Mouse (Mus musculus): Measurements from ENCODE around the gene Pga5. TPM values are rescaled to one million over a fixed set of nuclear protein-coding genes. Genes with fewer than 3 reads are reported as not detected.

Gene Pga5
- total and polyA plus RNA-seq, 3 experiments = 0.08 TPM; not detected in 2

- no peak overlapping the region for H3K4me3 ChIP-seq (replicated peaks in 1 of 3; ENCODE audit: low read depth in 2 of 3, low read length in 2 of 3, poor library complexity in 1 of 3)
- no peaks in the 10 kb centered on the region for H3K36me3 ChIP-seq (replicated peaks in 1 of 2; ENCODE audit: control insufficient read depth in 1 of 2, insufficient read depth in 1 of 2, low read length in 1 of 2)
- no peak overlapping the region for H3K9ac ChIP-seq (ENCODE audit: insufficient read depth, low read depth)
- no peaks in the 10 kb centered on the region for H3K27me3 ChIP-seq (replicated peaks)
- H3K4me2 ChIP-seq (ENCODE audit: insufficient read depth, low read depth, poor library complexity, severe bottlenecking) = no peak overlapping the region
- H3K27ac ChIP-seq (ENCODE audit: insufficient read depth, low read depth) = no peak overlapping the region
- in situ Hi-C loops (cut with MboI; ENCODE audit: low pct_ligation_motif_present, low pct_unique_long_range_greater_than_20kb, low sequenced_read_pairs) (no loop called here), dilution Hi-C loops (cut with MboI; ENCODE audit: extremely low pct_ligation_motif_present, extremely low pct_unique_long_range_greater_than_20kb, low sequenced_read_pairs) (no loop called here)
- DNase-seq (ENCODE audit: extremely low read depth) = peak; percentile 61
- no peaks in the 10 kb centered on the region for H3K9me3 ChIP-seq (replicated peaks; ENCODE audit: low read length)
- TF ChIP-seq NELFE (IDR thresholded peaks at IDR 0.05; ENCODE audit: low read depth, low read length) = no peak
- no peak for TF ChIP-seq ZMIZ1 (IDR thresholded peaks at IDR 0.05; ENCODE audit: low read depth, low read length)
- no peak for TF ChIP-seq UBTF (IDR thresholded peaks at IDR 0.05; ENCODE audit: low read depth, low read length)
- TF ChIP-seq ETS1 (conservative IDR thresholded peaks at IDR 0.05; ENCODE audit: low read depth, low read length) = no peak
- no peak for TF ChIP-seq RCOR1 (conservative IDR thresholded peaks at IDR 0.05; ENCODE audit: low read depth, low read length)
- TF ChIP-seq MXI1 (IDR thresholded peaks at IDR 0.05; ENCODE audit: low read depth, low read length) = no peak
- TF ChIP-seq EP300 (IDR thresholded peaks at IDR 0.05; ENCODE audit: low read length) = no peak
- no peak for TF ChIP-seq NRF1 (IDR thresholded peaks at IDR 0.05; ENCODE audit: low read depth, low read length)
- TF ChIP-seq GABPA (IDR thresholded peaks at IDR 0.05; ENCODE audit: insufficient replicate concordance, low read depth, low read length) = no peak
- no peak for TF ChIP-seq MAX (IDR thresholded peaks at IDR 0.05; ENCODE audit: low read length)
- TF ChIP-seq CTCF (conservative IDR thresholded peaks at IDR 0.05 in 1 of 2, IDR thresholded peaks at IDR 0.05 in 1 of 2; ENCODE audit: low read depth in 2 of 2, low read length in 2 of 2) = peak; percentile 91 to 94
- TF ChIP-seq USF1 (IDR thresholded peaks at IDR 0.05; ENCODE audit: low read depth, low read length) = no peak
- peak; percentile 87 for TF ChIP-seq SMC3 (IDR thresholded peaks at IDR 0.05; ENCODE audit: low read depth, low read length)
- no peak for TF ChIP-seq IRF4 (IDR thresholded peaks at IDR 0.05; ENCODE audit: low read depth, low read length)
- no peak for TF ChIP-seq HCFC1 (IDR thresholded peaks at IDR 0.05; ENCODE audit: low read depth, low read length)
- TF ChIP-seq JUN (IDR thresholded peaks at IDR 0.05; ENCODE audit: insufficient read depth, low read depth, low read length) = no peak
- TF ChIP-seq POLR2AphosphoS2 (IDR thresholded peaks at IDR 0.05; ENCODE audit: low read depth, low read length) = no peak
- TF ChIP-seq E2F4 (IDR thresholded peaks at IDR 0.05; ENCODE audit: insufficient replicate concordance, low read depth, low read length) = no peak
- TF ChIP-seq PAX5 (IDR thresholded peaks at IDR 0.05; ENCODE audit: low read length) = no peak
- no peak for TF ChIP-seq CHD1 (IDR thresholded peaks at IDR 0.05; ENCODE audit: low read depth, low read length)
- no peak for TF ChIP-seq MAFK (IDR thresholded peaks at IDR 0.05; ENCODE audit: insufficient replicate concordance, low read length)
- TF ChIP-seq ZC3H11A (IDR thresholded peaks at IDR 0.05; ENCODE audit: low read depth, low read length) = peak; percentile 48
- TF ChIP-seq ZKSCAN1 (IDR thresholded peaks at IDR 0.05; ENCODE audit: borderline replicate concordance, low read depth, low read length) = no peak
- no peak for TF ChIP-seq ELF1 (IDR thresholded peaks at IDR 0.05; ENCODE audit: low read depth, low read length)
- no peak for TF ChIP-seq TBP (conservative IDR thresholded peaks at IDR 0.05; ENCODE audit: low read depth, low read length)
- TF ChIP-seq RAD21 (IDR thresholded peaks at IDR 0.05; ENCODE audit: low read depth, low read length) = peak; percentile 76
- no peak for TF ChIP-seq MEF2A (IDR thresholded peaks at IDR 0.05; ENCODE audit: borderline replicate concordance, low read depth, low read length)
- TF ChIP-seq CHD2 (IDR thresholded peaks at IDR 0.05; ENCODE audit: low read length) = no peak
- TF ChIP-seq SIN3A (IDR thresholded peaks at IDR 0.05; ENCODE audit: low read length) = no peak
- no peak for TF ChIP-seq MAZ (IDR thresholded peaks at IDR 0.05; ENCODE audit: low read depth, low read length)
- no peak for TF ChIP-seq KAT2A (IDR thresholded peaks at IDR 0.05; ENCODE audit: insufficient replicate concordance, low read length)
- H3K4me1 ChIP-seq (ENCODE audit: control insufficient read depth in 1 of 2, insufficient read depth in 2 of 2) = peaks cover 7 to 11% of the 10 kb centered on the region in 2 experiments
- H3K79me2 ChIP-seq (replicated peaks; ENCODE audit: control insufficient read depth, extremely low read depth, insufficient read depth, poor library complexity, severe bottlenecking) = no peaks in the 10 kb centered on the region
These were observed 12.4 kb downstream of the Pga5 start for GRCm38 (mm10) chr19:10665499-10665898.

Data from CH12.LX (cell line).